Mouse (Mus musculus) embryonic facial prominence, embryonic 12.5 days (tissue): ENCODE data around the gene Fgf15. TPM values are rescaled to one million over a fixed set of nuclear protein-coding genes. Genes with fewer than 3 reads are reported as not detected.
A peak's percentile ranks its signal among the peaks of the same experiment; 100 is the strongest.

ENCODE experiments used
- ATAC-seq: fragments of 200-750 bp; cut with Nextera tagmentation; 2 replicates; pipeline ENCODE4 v1.8.0; 2017; ENCODE audit not compliant: insufficient number of reproducible peaks, insufficient read depth, low FRiP score, low TSS enrichment
- H3K27ac ChIP-seq: fragments of 300-500 bp; sonication (generic); 2 replicates; pipeline ENCODE4 v1.5.1; 2016; ENCODE audit warnings: mild to moderate bottlenecking
- H3K27me3 ChIP-seq: fragments of 300-500 bp; sonication (generic); 2 replicates; pipeline ENCODE4 v1.6.1; 2016; ENCODE audit warnings: mild to moderate bottlenecking, moderate library complexity
- H3K36me3 ChIP-seq: fragments of 300-500 bp; sonication (generic); 2 replicates; pipeline ENCODE4 v1.6.1; 2016; ENCODE audit warnings: mild to moderate bottlenecking
- H3K4me1 ChIP-seq: fragments of 300-500 bp; sonication (generic); 2 replicates; pipeline ENCODE4 v1.6.1; 2016
- H3K4me2 ChIP-seq: fragments of 300-500 bp; sonication (generic); replicated peaks from 2 replicates; pipeline ENCODE4 v1.6.1; 2016; ENCODE audit warnings: mild to moderate bottlenecking, moderate library complexity
- H3K4me3 ChIP-seq: fragments of 300-500 bp; sonication (generic); 2 replicates; pipeline ENCODE4 v1.5.1; 2016; ENCODE audit warnings: mild to moderate bottlenecking
- H3K9ac ChIP-seq: fragments of 300-500 bp; sonication (generic); 2 replicates; pipeline ENCODE4 v1.6.1; 2016; ENCODE audit warnings: mild to moderate bottlenecking, moderate library complexity
- H3K9me3 ChIP-seq: fragments of 300-500 bp; sonication (generic); 2 replicates; pipeline ENCODE4 v1.6.1; 2016; ENCODE audit warnings: mild to moderate bottlenecking, moderate library complexity
- WGBS: fragments of 180-500 bp; shearing (Covaris S2); methylation state at CpG from one replicate; pipeline ENCODE4 v1.1.7; 2016; 5-methylcytosine and 5-hydroxymethylcytosine counted together
- polyA plus RNA-seq: library from polyadenylated mRNA; unstranded; fragments of >200 nt; fragmentation: Nextera tagmentation; extraction: Ambion mirVana; gene quantifications from 2 replicates; pipeline ENCODE4 v1.2.1, GENCODE M21; 2016

The Fgf15 gene
- polyA plus RNA-seq, 1 experiment from 2014 or later, result 30.1 TPM

DNA sequence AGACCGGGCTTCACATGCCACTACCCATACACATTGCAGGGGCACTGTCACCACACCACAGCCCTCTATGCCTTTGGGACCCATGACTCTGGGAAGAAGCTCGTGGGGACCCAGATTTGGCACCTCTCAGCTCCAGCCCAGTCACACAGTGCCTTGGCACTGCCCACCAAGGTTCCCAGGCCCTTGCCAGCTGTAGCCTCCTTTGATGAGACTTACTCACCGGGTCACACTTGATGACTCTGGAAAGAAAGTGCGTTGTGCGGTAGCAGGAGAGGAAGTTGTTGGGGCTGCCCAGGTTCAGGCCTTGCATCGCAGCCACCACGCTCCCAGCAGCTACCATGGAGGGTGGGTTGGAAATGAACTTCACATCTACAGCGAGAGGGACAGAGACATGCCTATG, 37.5 kb downstream of the Fgf15 start:
- no peak overlapping the region for H3K4me2 ChIP-seq
- H3K4me1 ChIP-seq, result peaks cover 21% of the 10 kb centered on the region
- peaks cover 54% of the 10 kb centered on the region for H3K36me3 ChIP-seq
- WGBS, result 91% methylated on average over 8 of the region's 8 CpGs
- ATAC-seq, result no peak
- no peak overlapping the region for H3K4me3 ChIP-seq
- H3K9me3 ChIP-seq, result no peaks in the 10 kb centered on the region
- no peaks in the 10 kb centered on the region for H3K27me3 ChIP-seq
- no peak overlapping the region for H3K27ac ChIP-seq
- H3K9ac ChIP-seq, result no peak overlapping the region; the same call in 1 of the 2 replicates

DNA sequence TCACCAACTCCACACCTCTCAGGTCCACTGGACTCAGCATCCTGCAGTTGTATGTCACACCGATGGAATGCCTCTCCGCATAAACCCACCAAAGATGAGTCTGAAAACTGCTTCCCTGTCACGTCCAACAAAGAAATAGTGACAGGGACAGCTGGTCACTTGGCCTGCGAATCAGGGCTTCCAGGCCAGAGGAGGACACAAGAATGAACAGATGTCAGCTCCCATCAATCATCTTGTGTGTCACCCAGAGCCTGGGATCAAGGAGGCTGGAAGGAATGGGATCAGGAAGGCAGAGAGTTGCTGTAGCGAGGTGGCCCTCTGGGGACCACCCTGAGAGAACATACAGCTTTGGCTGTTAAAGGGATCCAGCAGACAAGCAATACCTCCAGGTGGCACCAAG, 38.6 kb downstream of the Fgf15 start:
- H3K9me3 ChIP-seq, result no peaks in the 10 kb centered on the region
- no peak overlapping the region for H3K4me2 ChIP-seq
- H3K9ac ChIP-seq, result no peak overlapping the region
- WGBS, result 78% methylated on average over 5 of the region's 5 CpGs
- ATAC-seq, result no peak
- H3K27ac ChIP-seq, result no peak overlapping the region
- no peak overlapping the region for H3K4me3 ChIP-seq
- H3K4me1 ChIP-seq, result peaks cover 21% of the 10 kb centered on the region
- H3K36me3 ChIP-seq, result peaks cover 54% of the 10 kb centered on the region
- H3K27me3 ChIP-seq, result no peaks in the 10 kb centered on the region

DNA sequence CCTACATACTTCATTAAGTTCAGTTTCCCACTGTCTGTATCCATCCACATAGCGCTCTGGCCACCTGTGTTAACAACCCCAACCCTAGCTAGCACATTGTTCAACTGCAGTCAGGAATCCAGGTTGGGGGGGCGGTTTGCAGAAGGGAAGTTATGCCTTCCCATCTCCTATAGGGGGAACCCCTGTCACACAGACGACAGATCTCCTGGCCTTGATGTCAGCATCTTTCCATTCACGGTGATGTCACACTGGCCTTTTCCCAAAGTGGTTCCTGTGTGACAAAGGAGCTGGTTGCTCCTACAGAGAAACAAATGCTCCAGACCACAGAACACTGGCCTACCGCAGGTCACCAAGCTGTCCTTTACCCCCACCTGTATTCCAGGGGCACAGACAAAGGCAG, 39.2 kb downstream of the Fgf15 start:
- Histone ChIP-seq H3K4me1 (peaks cover 21% of the 10 kb centered on the region), H3K27ac (no peak overlapping the region), H3K27me3 (no peaks in the 10 kb centered on the region), H3K4me3 (no peak overlapping the region), H3K4me2 (no peak overlapping the region), H3K36me3 (peaks cover 54% of the 10 kb centered on the region), H3K9ac (no peak overlapping the region), H3K9me3 (no peaks in the 10 kb centered on the region)
- no peak for ATAC-seq
- 62% methylated on average over 5 of the region's 5 CpGs for WGBS

DNA sequence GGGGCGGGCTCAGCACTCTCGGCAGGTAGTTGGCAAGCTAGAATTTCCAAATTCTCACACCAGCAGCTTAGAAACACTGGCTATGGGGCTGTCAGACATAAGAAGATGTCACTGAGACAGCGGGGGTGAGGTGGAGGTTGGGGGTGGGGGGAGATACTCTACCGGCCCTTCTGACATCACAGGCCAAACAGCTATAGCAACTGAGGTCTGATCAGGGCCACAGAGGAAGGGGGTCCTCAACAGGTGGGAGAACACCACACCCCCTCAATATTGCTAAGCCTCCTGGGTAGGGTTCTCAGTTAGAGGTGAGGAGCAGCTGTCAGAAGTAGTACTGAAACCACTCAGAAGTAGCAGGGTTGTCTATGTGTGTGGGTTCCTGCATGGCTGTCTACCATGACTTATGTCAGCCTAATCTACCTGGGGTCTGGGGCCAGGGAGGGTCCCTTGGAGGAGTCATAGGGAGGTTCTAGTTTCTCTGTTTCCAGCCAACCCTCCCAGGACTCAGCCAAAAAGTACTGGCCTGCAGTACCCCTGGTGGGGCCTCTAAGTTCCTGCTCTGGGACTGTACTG, 40.1 kb downstream of the Fgf15 start:
- WGBS, result 90% methylated on average over 4 of the region's 4 CpGs
- H3K4me1 ChIP-seq, result peaks cover 21% of the 10 kb centered on the region
- no peak overlapping the region for H3K4me3 ChIP-seq
- peak overlapping the region; percentile 92 for H3K4me2 ChIP-seq
- ATAC-seq, result no peak
- no peaks in the 10 kb centered on the region for H3K27me3 ChIP-seq
- peak overlapping the region; percentile 15; the same call in 1 of the 2 replicates for H3K9ac ChIP-seq
- no peak overlapping the region for H3K27ac ChIP-seq
- no peaks in the 10 kb centered on the region for H3K9me3 ChIP-seq
- peaks cover 51% of the 10 kb centered on the region for H3K36me3 ChIP-seq

DNA sequence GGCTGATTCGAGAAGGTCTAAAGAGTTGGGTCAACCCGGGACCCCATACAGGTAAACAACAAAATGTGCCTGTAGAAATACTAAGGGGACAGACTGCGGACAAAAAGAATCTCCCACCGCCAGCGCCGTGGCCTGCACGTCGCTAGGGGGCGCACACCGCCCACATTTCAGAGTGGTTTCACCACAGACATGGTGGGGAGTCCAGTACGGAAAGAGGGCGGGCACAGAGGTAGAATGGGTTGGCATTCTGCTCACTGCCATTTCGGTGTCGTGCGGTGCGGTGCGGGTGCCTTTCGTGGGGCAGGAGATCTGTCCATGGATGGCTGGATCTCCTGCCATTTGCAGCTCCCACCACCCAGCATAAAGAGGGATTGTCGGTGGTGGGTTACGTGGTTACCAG, 41.2 kb downstream of the Fgf15 start:
- peak overlapping the region; percentile 64; the same call in 1 of the 2 replicates for H3K27ac ChIP-seq
- peak overlapping the region; percentile 92 for H3K4me2 ChIP-seq
- peak overlapping the region; percentile 92 for H3K9ac ChIP-seq
- H3K4me1 ChIP-seq, result peaks cover 24% of the 10 kb centered on the region
- 3% methylated on average over 20 of the region's 20 CpGs for WGBS
- peak overlapping the region; percentile 71 for H3K4me3 ChIP-seq
- peaks cover 46% of the 10 kb centered on the region for H3K36me3 ChIP-seq
- H3K9me3 ChIP-seq, result no peaks in the 10 kb centered on the region
- no peak for ATAC-seq
- no peaks in the 10 kb centered on the region for H3K27me3 ChIP-seq

DNA sequence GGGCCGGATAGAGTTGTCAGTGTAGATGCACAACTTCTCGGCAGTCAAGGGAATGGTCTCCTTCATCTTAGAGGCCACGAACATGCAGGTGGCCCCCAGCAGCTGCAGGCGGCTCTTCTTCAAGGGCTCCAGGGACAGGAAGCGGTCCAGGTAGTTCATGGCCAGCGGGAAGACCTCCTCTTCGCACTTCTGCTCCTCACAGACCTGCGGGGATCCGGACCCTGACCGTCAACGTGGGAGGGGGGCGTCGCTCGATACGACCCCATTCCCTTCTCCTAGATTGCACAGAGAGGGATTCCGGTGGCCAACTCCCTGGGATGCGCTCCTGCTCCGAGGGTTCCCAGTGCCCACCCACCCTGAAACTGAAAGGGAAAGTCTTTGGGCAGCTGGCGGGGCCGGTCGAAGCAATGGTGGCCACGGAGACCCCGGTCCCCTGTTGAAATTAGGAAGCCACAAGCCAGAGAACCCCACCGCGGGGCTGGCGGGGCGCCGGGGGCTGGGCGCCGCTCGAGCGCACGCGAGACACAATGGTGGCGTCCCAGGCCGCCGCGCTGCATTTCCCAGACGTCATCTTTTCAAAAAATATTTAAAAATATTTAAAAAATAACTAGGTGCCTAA, 41.7 kb downstream of the Fgf15 start:
- Histone ChIP-seq H3K4me2 (peak overlapping the region; percentile 92), H3K36me3 (peaks cover 41% of the 10 kb centered on the region), H3K9me3 (no peaks in the 10 kb centered on the region), H3K9ac (peak overlapping the region; percentile 92), H3K4me1 (peaks cover 24% of the 10 kb centered on the region), H3K4me3 (peak overlapping the region; percentile 71), H3K27ac (peak overlapping the region; percentile 95; the same call in 1 of the 2 replicates), H3K27me3 (no peaks in the 10 kb centered on the region)
- WGBS, result 1% methylated on average over 39 of the region's 39 CpGs
- no peak for ATAC-seq

DNA sequence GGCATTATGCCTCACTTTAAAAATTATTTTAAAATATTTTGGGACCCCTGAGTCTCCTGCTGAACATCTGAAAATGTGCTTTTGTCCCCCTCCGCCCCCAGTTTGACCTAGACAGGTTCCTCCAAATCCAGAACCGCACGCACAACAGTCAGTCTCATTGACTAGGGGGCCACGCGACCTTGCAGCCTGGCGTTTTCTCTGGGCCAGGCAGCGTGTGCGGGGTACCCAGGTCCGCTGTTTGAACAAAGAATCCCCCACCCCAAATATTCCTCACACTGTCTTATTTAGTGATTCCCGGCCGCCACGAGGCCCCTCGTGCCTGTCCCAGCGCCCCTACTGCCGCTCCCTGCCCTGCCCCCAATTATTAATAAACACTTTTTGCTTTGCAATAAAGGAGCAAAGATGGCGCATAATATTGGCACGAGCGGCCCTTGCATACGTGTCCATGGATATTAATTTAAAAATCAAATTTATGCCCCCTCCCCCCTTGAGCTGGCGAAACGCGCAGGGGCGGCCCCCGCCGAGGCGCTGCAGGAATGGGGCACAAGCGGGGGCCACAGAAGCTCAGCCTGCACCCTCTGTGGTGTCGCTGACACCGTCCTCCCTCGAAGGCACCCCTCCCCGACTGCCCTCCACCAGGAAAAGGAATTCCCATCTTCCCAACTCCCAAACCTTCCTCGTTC, 42.5 kb downstream of the Fgf15 start:
- no peak for ATAC-seq
- peak overlapping the region; percentile 95 for H3K27ac ChIP-seq
- peak overlapping the region; percentile 71 for H3K4me3 ChIP-seq
- H3K9me3 ChIP-seq, result no peaks in the 10 kb centered on the region
- H3K27me3 ChIP-seq, result no peaks in the 10 kb centered on the region
- H3K4me2 ChIP-seq, result peak overlapping the region; percentile 92
- WGBS, result 1% methylated on average over 32 of the region's 32 CpGs
- H3K36me3 ChIP-seq, result peaks cover 34% of the 10 kb centered on the region
- peak overlapping the region; percentile 92 for H3K9ac ChIP-seq
- peaks cover 31% of the 10 kb centered on the region for H3K4me1 ChIP-seq

DNA sequence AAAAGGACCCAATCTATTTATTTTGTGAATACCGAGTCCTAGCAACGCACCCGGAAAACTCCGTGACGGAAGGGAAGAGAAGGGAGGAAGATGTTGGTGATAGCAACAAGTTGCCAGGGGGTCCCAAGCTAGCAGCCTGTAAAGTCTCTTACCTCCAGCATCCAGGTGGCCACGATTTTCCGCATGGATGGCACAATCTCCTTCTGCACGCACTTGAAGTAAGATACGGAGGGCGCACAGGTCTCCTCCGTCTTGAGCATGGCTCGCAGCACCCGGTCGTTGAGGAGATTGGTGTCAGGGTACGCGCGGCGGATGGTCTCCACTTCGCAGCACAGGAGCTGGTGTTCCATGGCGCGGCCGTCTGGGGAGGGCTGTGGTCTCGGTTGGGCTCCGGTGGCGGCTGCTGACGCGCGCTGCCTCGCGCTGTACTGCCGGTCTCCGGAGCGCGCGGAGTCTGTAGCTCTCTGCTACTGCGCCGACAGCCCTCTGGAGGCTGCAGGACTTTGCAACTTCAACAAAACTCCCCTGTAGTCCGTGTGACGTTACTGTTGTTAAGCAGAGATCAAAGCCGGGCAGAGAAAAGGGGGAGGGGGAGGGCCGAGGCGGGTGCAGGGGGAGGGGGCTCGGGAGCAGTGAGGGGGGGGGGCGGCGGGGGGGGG, 43.1 kb downstream of the Fgf15 start, which contains the start of gene Ccnd1:
Gene Ccnd1 (minus strand): TSS at position 582 of the 659 bp plus-strand sequence.
- H3K9me3 ChIP-seq, result no peaks in the 10 kb centered on the region
- peak within 1 kb of the TSS; percentile 71 for H3K4me3 ChIP-seq
- WGBS, result under 1% methylated on average over 40 of the region's 45 CpGs
- H3K27me3 ChIP-seq, result no peaks in the 10 kb centered on the region
- H3K36me3 ChIP-seq, result peaks cover 27% of the 10 kb centered on the region
- H3K9ac ChIP-seq, result peak within 1 kb of the TSS; percentile 92
- H3K4me2 ChIP-seq, result peak within 1 kb of the TSS; percentile 92
- ATAC-seq, result 0 out of 2 replicates have a peak, but pooled peaks have one; percentile 23
- peak within 1 kb of the TSS; percentile 95 for H3K27ac ChIP-seq
- H3K4me1 ChIP-seq, result peaks cover 31% of the 10 kb centered on the region

DNA sequence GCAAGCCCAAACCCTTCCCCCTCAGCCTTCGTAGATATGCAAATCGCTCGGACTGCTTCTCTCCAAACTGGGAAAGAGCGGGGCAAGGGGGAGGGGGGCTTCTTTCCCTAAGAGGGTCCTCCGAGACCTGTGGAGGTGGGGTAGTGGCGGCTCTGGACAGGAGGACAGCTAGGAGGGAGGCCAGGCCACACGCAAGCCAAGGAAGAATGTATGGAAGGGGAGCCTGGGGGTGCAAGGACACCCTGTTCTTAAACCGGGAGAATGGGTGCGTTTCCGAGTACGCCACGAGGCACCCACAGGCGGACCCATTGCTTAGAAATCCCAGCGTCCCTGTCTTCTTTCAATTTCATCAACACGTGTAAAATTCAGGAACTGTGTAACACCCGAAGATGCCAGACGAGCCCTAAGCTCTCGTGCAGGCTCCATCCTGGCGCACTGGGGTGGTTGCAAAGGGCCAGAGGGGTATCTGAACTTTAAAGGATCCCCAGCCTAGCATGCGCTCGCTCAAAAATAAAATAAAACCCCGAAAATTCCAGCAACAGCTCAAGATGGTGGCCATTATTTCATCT, 43.8 kb downstream of the Fgf15 start:
- WGBS, result under 1% methylated on average over 22 of the region's 22 CpGs
- Histone ChIP-seq H3K4me2 (peak overlapping the region; percentile 92), H3K9me3 (no peaks in the 10 kb centered on the region), H3K27ac (peak overlapping the region; percentile 95), H3K9ac (peak overlapping the region; percentile 92), H3K4me1 (peaks cover 31% of the 10 kb centered on the region), H3K4me3 (peak overlapping the region; percentile 71), H3K27me3 (no peaks in the 10 kb centered on the region), H3K36me3 (peaks cover 21% of the 10 kb centered on the region)
- no peak for ATAC-seq

DNA sequence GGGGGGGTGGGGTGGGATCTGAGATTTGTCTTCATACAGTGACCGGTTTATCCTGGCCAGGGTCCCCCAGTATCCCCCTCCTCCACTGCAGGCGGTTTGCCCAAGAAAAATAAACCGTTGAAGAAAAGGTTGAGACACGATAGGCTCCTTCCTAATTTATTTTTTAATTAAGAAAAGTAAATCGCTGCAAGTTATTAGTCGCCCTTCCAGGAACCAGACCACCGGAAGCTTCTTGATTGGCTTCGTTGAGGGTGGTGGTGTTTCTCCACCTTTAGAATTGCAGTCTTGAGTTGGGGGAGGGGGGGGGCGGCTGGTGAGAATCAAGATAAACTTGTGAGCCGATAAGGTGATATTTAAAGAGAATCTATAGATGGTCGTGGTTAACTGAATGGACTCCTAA, 44.3 kb downstream of the Fgf15 start:
- Histone ChIP-seq H3K27ac (peak overlapping the region; percentile 95), H3K4me3 (peak overlapping the region; percentile 71), H3K27me3 (no peaks in the 10 kb centered on the region), H3K4me1 (peaks cover 31% of the 10 kb centered on the region), H3K9ac (peak overlapping the region; percentile 92; the same call in 1 of the 2 replicates), H3K4me2 (peak overlapping the region; percentile 92), H3K9me3 (no peaks in the 10 kb centered on the region), H3K36me3 (peaks cover 16% of the 10 kb centered on the region)
- ATAC-seq, result no peak
- 1% methylated on average over 11 of the region's 11 CpGs for WGBS

DNA sequence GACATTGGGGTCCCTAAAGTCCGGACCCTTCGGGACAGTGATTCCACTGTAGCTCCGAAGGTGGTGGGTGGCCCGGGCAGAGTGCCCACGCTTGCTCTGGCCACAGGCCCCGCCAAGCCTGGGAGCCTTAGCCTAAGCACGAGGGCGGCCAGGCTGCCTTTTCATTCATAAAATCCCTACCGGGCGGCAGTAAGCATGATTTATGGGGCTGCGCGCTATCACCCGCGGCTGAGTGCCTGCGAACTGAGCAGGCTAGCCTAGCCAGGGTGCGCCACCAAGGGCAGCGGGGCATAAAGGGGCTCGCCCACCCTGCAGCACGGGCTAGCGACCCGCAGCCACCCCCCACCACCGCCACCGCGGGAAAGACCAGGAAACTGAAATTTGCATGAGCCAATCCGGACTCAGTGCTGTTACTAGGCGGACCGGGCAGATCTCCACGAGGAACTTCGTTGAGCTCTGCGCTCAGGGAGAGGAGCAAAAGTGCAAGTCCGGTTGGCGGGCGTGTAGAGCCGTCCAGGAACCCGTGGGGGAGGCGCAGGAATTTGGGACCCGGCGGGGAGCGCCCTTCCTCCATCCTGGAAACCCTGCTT, 45.0 kb downstream of the Fgf15 start:
- no peaks in the 10 kb centered on the region for H3K9me3 ChIP-seq
- peak; percentile 79 for ATAC-seq
- H3K4me1 ChIP-seq, result peaks cover 27% of the 10 kb centered on the region

More for the DNA sequence above, 45.0 kb downstream of the Fgf15 start:
- Histone ChIP-seq H3K27me3 (no peaks in the 10 kb centered on the region), H3K4me3 (peak overlapping the region; percentile 71), H3K27ac (peak overlapping the region; percentile 95), H3K9ac (peak overlapping the region; percentile 63), H3K36me3 (peaks cover 9% of the 10 kb centered on the region), H3K4me2 (peak overlapping the region; percentile 92)
- under 1% methylated on average over 39 of the region's 39 CpGs for WGBS
